13 mouse cellular contexts compared by ENCODE assay signal in genomic region chr3:56187131-56187779, GRCm38 (mm10). TPM values are rescaled to one million over a fixed set of nuclear protein-coding genes. Genes with fewer than 3 reads are reported as not detected.
DNase-seq lines count a peak whose midpoint lies in the region.
"Had no signal": no experiment of that assay in that cellular context is flagged by ENCODE, and none has a peak within 500 bp of the region (broad histone marks: within the 10 kb centered on the region; RNA-seq: fewer than 3 reads in every experiment).

No protein-coding gene starts in this region.

- peak; percentile 4 to 58 for DNase-seq in adrenal gland, adult (ENCODE audit: inconsistent age in 2 of 2, low spot score in 1 of 2)
- no peak for DNase-seq in adrenal gland, adult 18-20 months (ENCODE audit: low spot score in 2 of 2)
- peak; percentile 59 to 62 for DNase-seq in cerebellum, postnatal 14 days
- DNase-seq in cerebellum, postnatal 36 days: no peak
- peak; percentile 1 to 5 for DNase-seq in kidney, postnatal 4 days
- no peak for DNase-seq in kidney, adult 18-20 months
- peak; percentile 21 for DNase-seq in urinary bladder, postnatal 14 days (ENCODE audit: low spot score)
- DNase-seq in urinary bladder, adult 18-20 months (ENCODE audit: low spot score in 2 of 2): no peak
- DNase-seq: cerebellum, adult 11-12 months; cerebellum, adult 9-11 months; gastrocnemius, postnatal 36 days; heart, adult 11 months; heart, postnatal 36 days had no signal

RNA-seq across cellular contexts. Expression of gene Nbea, which starts 3.8 kb away (rescaled TPM):
- total RNA-seq in adrenal gland, adult 18-20 months (2021): 10 to 100 TPM; 18.0 to 20.8 TPM

Comparison
In these comparisons a context has a peak if more than half of its experiments do, and no peak if none do; other contexts are left out.
1. DNase-seq: peak in adrenal gland, adult (2 of 2), cerebellum, postnatal 14 days (2 of 2), kidney, postnatal 4 days (2 of 2) and urinary bladder, postnatal 14 days (single experiment); none in adrenal gland, adult 18-20 months (0 of 2), cerebellum, postnatal 36 days (0 of 2), kidney, adult 18-20 months (single experiment) and urinary bladder, adult 18-20 months (0 of 2).